Mouse (Mus musculus) forebrain, postnatal 0 days (tissue): ENCODE results near the gene Cd36. TPM values are rescaled to one million over a fixed set of nuclear protein-coding genes. Genes with fewer than 3 reads are reported as not detected.

Experiments
- ATAC-seq: fragments of 200-750 bp; cut with Nextera tagmentation; 2 replicates; pipeline ENCODE4 v1.8.0; 2017; ENCODE audit warnings: mild to moderate bottlenecking, moderate library complexity
- DNase-seq: peaks from one replicate; pipeline ENCODE4 v3.0.0-alpha.2; 2015
- H3K27ac ChIP-seq: fragments of 300-500 bp; sonication (generic); 2 replicates; pipeline ENCODE4 v1.5.1; 2014; ENCODE audit warnings: low read depth, mild to moderate bottlenecking, antibody characterized with exemption, low read length, moderate library complexity, mixed read lengths
- H3K27me3 ChIP-seq: fragments of 300-500 bp; sonication (generic); 2 replicates; pipeline ENCODE4 v1.6.1; 2014; ENCODE audit warnings: mild to moderate bottlenecking, low read length, mixed read lengths; ENCODE audit not compliant: insufficient read depth
- H3K36me3 ChIP-seq: fragments of 300-500 bp; sonication (generic); 2 replicates; pipeline ENCODE4 v1.6.1; 2014; ENCODE audit warnings: mild to moderate bottlenecking, moderate library complexity; ENCODE audit not compliant: insufficient read depth
- H3K4me1 ChIP-seq: fragments of 300-500 bp; sonication (generic); 2 replicates; pipeline ENCODE4 v1.6.1; 2014; ENCODE audit warnings: antibody characterized with exemption; ENCODE audit not compliant: insufficient read depth
- H3K4me2 ChIP-seq: fragments of 300-500 bp; sonication (generic); 2 replicates; pipeline ENCODE4 v1.6.1; 2014; ENCODE audit warnings: low read depth, mild to moderate bottlenecking, moderate library complexity
- H3K4me3 ChIP-seq: fragments of 300-500 bp; sonication (generic); 2 replicates; pipeline ENCODE4 v1.5.1; 2014; ENCODE audit warnings: low read depth, low read length, mixed read lengths
- H3K9ac ChIP-seq: fragments of 300-500 bp; sonication (generic); 2 replicates; pipeline ENCODE4 v1.6.1; 2014; ENCODE audit warnings: mild to moderate bottlenecking
- H3K9me3 ChIP-seq: fragments of 300-500 bp; sonication (generic); 2 replicates; pipeline ENCODE4 v1.6.1; 2016; ENCODE audit warnings: low read length
- CTCF ChIP-seq: sonication (generic); IDR thresholded peaks from 2 replicates; pipeline ENCODE4 v1.5.1; 2016; ENCODE audit warnings: antibody characterized with exemption, control low read depth, low read depth
- WGBS: fragments of 180-500 bp; shearing (Covaris S2); extraction: QIAGEN DNeasy Blood & Tissue Kit; methylation state at CpG from one replicate; pipeline ENCODE4 v1.1.7; 2014; 5-methylcytosine and 5-hydroxymethylcytosine counted together
- polyA plus RNA-seq: library from polyadenylated mRNA; unstranded; fragments of >200 nt; fragmentation: Nextera tagmentation; extraction: Ambion mirVana; gene quantifications from 2 replicates; pipeline ENCODE4 v1.2.1, GENCODE M21; 2015
- total RNA-seq: library from RNA; depleted of rRNA; stranded (reverse); fragments of >200 nt; gene quantifications from 2 replicates; pipeline ENCODE4 v1.2.3, GENCODE M21; 2014

The Cd36 gene
- total and polyA plus RNA-seq, 2 experiments from 2014 or later, result 1.0 to 3.0 TPM

DNA sequence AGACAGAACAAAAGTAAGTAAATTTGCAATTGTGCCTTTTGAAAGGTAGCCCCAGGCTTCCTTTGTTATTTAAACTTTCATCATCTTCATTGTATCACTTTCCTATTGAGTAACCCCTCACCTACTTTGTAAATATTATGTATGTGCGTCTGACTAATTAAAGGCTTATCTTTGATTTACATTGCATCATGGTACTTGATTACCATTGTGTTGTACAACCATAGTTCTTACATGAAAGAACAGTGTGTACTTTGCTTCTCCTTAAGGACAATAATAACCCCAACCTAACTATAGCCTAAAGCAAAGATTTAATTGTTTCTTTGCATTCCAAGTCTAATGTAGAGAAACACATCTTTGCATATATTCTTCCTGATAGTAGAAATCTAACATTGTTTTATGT, 78.3 kb downstream of the Cd36 start:
- Histone ChIP-seq H3K9me3 (no peaks in the 10 kb centered on the region), H3K36me3 (no peaks in the 10 kb centered on the region), H3K27ac (no peak overlapping the region), H3K4me2 (no peak overlapping the region), H3K9ac (no peak overlapping the region), H3K4me3 (no peak overlapping the region), H3K4me1 (no peaks in the 10 kb centered on the region), H3K27me3 (no peaks in the 10 kb centered on the region)
- 63% methylated on average over 1 of the region's 1 CpGs for WGBS
- DNase-seq (no peak), ATAC-seq (no peak)
- TF ChIP-seq CTCF, result no peak

DNA sequence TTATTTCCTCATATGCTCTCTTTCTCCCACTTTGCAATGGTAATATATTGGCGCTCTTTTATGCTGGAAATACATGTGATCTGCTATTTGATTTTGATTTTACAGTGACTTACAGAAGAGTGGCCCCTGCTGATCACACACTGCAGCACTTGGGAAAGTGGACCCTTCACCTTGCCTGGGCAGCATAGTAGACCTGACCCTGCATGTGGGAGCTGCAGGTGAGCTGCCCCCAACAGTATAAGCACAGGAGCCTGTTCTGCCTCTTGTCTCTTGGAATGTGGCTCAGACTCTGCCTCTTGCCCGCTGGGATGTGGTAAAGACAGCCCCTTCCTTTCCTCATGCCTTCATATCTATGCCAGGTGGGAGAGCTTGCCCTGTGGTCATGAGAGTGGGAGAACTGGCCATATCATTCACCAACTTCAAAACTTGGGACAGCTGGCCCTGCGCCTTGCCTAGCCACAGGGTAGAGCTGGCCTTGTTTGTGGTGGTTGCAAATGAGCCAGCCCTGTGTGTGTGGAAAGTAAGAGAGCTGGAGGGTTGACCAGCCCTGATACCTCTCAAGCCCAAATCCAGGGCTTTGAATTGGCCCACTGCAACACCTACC, 81.7 kb downstream of the Cd36 start:
- Histone ChIP-seq H3K9ac (no peak overlapping the region), H3K4me3 (no peak overlapping the region), H3K36me3 (no peaks in the 10 kb centered on the region), H3K27me3 (no peaks in the 10 kb centered on the region), H3K4me2 (no peak overlapping the region), H3K27ac (no peak overlapping the region), H3K4me1 (no peaks in the 10 kb centered on the region), H3K9me3 (no peaks in the 10 kb centered on the region)
- DNase-seq (no peak), ATAC-seq (no peak)
- no peak for TF ChIP-seq CTCF
- 83% methylated on average over 3 of the region's 3 CpGs for WGBS

DNA sequence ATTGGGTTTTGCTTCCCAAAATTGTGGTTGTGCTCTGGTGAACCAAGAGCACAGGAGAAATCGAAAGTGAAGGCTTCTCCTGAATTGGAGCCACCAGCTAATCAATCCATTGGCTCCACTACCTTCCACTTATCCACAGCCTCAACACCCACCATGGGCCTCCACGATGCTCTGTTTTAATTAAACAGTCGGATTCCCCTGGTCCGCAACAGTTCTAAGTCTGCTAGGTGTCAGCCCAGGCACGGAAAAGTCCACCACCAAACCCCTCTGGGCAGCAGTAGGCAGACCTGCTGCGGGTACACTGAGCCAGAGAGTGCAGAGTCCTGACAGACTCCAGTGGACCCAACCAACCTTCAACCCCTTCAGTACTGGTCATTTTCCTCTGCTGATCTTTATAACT, 112.0 kb downstream of the Cd36 start:
- 90% methylated on average over 6 of the region's 6 CpGs for WGBS
- Histone ChIP-seq H3K27me3 (no peaks in the 10 kb centered on the region), H3K27ac (no peak overlapping the region)

DNA sequence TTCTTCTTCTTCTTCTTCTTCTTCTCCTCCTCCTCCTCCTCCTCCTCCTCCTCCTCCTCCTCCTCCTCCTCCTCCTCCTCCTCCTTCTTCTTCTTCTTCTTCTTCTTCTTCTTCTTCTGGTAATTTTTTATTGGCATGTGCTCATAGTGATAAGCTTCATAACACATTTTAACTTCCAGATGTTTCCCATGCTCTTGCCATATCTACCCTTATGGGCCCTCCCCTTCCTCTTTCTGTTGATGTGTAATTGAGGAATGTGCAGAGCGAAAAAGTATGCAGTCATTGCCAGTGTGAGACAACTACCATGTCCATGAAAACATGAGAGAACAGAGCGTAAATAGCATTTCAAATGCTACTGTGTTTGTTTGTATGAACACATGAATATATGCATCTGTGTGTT, 118.3 kb downstream of the Cd36 start:
- no peak for DNase-seq
- H3K4me3 ChIP-seq, result no peak overlapping the region
- no peaks in the 10 kb centered on the region for H3K27me3 ChIP-seq
- WGBS, result 92% methylated on average over 2 of the region's 2 CpGs
- H3K4me1 ChIP-seq, result no peaks in the 10 kb centered on the region
- H3K4me2 ChIP-seq, result no peak overlapping the region
- no peak for TF ChIP-seq CTCF
- no peaks in the 10 kb centered on the region for H3K9me3 ChIP-seq
- H3K27ac ChIP-seq, result no peak overlapping the region
- H3K36me3 ChIP-seq, result no peaks in the 10 kb centered on the region
- H3K9ac ChIP-seq, result no peak overlapping the region
- ATAC-seq, result no peak

More for the DNA sequence above, 112.0 kb downstream of the Cd36 start:
- no peaks in the 10 kb centered on the region for H3K9me3 ChIP-seq
- H3K9ac ChIP-seq, result no peak overlapping the region
- DNase-seq, result peak; percentile 27
- no peak for TF ChIP-seq CTCF
- no peak overlapping the region for H3K4me2 ChIP-seq
- H3K36me3 ChIP-seq, result no peaks in the 10 kb centered on the region
- no peaks in the 10 kb centered on the region for H3K4me1 ChIP-seq
- H3K4me3 ChIP-seq, result no peak overlapping the region
- no peak for ATAC-seq

DNA sequence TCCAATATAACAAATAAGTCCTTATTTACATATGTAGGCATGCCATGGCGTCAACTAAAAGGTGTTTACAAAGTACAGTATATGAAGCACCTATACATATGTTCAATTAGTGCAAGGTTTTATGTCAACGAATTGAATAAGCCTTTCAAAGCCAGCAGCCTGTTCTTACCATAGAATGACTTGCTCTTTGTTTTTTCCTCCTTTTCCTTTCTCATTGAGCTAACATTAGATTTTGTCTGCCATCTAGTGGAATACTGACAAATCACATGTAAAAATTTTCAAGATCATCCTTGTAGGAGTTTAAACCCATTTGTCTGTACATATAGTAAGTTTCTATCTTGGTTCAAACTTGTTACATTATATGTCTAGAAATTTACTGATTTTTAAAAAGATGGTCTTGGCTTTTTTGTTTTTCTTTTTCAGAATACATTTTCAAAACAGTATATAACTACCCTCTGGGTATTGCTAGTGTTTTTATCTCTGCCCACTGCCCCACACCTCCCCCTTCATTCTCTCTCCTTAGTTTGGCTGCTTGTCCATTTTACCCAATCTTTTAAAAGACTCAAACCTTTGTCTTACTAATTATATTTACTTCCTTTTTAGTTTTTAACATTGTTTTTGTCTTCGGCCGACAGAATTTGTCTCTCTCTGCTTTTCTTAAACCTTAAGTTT, 122.5 kb downstream of the Cd36 start:
- H3K4me2 ChIP-seq, result no peak overlapping the region
- WGBS, result 43% methylated on average over 4 of the region's 4 CpGs
- peak; percentile 77 for ATAC-seq

DNA sequence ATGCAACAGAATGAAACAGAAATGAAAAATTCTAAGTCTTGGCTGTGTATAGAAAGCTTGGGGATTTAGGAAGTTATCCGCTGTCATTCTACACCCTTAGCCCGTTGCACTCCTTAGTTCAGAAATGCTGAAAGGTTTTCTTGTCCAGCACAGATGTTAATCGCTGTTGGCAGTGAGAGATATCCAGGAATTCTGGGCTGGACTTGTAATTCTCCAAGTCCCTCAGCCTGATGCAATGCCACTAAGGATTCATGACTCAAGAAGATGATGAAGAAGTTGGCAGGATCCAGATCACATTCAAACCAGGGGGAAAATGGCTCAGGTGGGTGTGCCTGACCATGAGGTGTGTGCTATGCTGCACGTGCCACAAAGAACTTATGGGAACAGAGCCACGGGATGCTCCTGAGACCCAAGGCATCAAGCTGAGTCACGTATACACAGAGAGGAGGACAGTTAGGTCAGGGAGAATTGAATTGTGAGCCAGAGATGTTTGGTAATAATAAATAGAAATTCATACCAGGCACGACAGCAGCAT, 135.1 kb downstream of the Cd36 start:
- Histone ChIP-seq H3K27me3 (no peaks in the 10 kb centered on the region), H3K4me3 (no peak overlapping the region), H3K9ac (no peak overlapping the region), H3K4me1 (no peaks in the 10 kb centered on the region), H3K9me3 (no peaks in the 10 kb centered on the region), H3K4me2 (no peak overlapping the region), H3K36me3 (no peaks in the 10 kb centered on the region), H3K27ac (no peak overlapping the region)
- ATAC-seq (no peak), DNase-seq (no peak)
- WGBS, result 89% methylated on average over 7 of the region's 7 CpGs
- TF ChIP-seq CTCF, result no peak

More for the DNA sequence above, 122.5 kb downstream of the Cd36 start:
- no peak overlapping the region for H3K27ac ChIP-seq
- no peaks in the 10 kb centered on the region for H3K9me3 ChIP-seq
- H3K36me3 ChIP-seq, result no peaks in the 10 kb centered on the region
- no peak overlapping the region for H3K9ac ChIP-seq
- TF ChIP-seq CTCF, result peak; percentile 76
- peak; percentile 74 for DNase-seq
- no peak overlapping the region for H3K4me3 ChIP-seq
- H3K27me3 ChIP-seq, result no peaks in the 10 kb centered on the region
- H3K4me1 ChIP-seq, result no peaks in the 10 kb centered on the region

DNA sequence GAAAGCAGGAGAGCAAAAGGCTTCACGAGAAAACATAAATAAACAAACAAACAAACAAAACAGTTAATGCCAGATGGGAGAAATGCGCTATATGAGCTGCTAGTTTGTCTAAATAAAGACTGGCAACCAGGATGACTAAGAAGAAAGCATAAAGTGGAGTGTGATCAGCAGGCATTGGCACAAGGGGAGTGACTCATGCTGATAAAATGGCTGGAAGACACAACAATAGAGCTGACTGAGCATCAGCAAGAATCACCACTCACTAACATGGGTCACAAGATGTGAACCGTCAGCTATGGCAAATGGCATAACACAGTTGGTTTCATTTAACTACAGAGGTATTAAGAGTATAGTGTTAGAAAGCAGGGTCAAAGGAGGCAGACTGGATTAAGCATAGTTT, 140.3 kb downstream of the Cd36 start:
- Histone ChIP-seq H3K9me3 (no peaks in the 10 kb centered on the region), H3K4me1 (no peaks in the 10 kb centered on the region), H3K9ac (no peak overlapping the region), H3K27me3 (no peaks in the 10 kb centered on the region), H3K36me3 (no peaks in the 10 kb centered on the region), H3K27ac (no peak overlapping the region), H3K4me3 (no peak overlapping the region), H3K4me2 (no peak overlapping the region)
- ATAC-seq (no peak), DNase-seq (no peak)
- no peak for TF ChIP-seq CTCF
- WGBS, result 72% methylated on average over 3 of the region's 3 CpGs
